Comparison of ENCODE assay signal across 7 mouse cellular contexts in genomic region chr8:83652030-83652743, GRCm38 (mm10). TPM values are rescaled to one million over a fixed set of nuclear protein-coding genes. Genes with fewer than 3 reads are reported as not detected.
DNase-seq lines count a peak whose midpoint lies in the region; ATAC-seq lines count a peak whose summit lies in the region.

Gipc1 (plus strand) TSS chr8:83652677.

- H3K27me3 ChIP-seq in embryonic facial prominence, embryonic 11.5 days (ENCODE audit: control insufficient read depth, insufficient read depth, low read length), result no peaks in the 10 kb centered on the region
- H3K27me3 ChIP-seq in limb, embryonic 10.5 days (ENCODE audit: low read depth, poor library complexity, severe bottlenecking), result no peaks in the 10 kb centered on the region
- no peaks in the 10 kb centered on the region for H3K27me3 ChIP-seq in midbrain, embryonic 13.5 days

- H3K9me3 ChIP-seq in embryonic facial prominence, embryonic 11.5 days (replicated peaks; ENCODE audit: control insufficient read depth, low read length), result no peaks in the 10 kb centered on the region
- H3K9me3 ChIP-seq in limb, embryonic 10.5 days (replicated peaks), result no peaks in the 10 kb centered on the region
- H3K9me3 ChIP-seq in midbrain, embryonic 13.5 days, result no peaks in the 10 kb centered on the region

- WGBS in embryonic facial prominence, embryonic 11.5 days, result 5% methylated on average over 44 of the region's 50 CpGs
- WGBS in limb, embryonic 10.5 days, result 6% methylated on average over 50 of the region's 50 CpGs
- WGBS in midbrain, embryonic 13.5 days, result 5% methylated on average over 50 of the region's 50 CpGs

- H3K27ac ChIP-seq in embryonic facial prominence, embryonic 11.5 days (replicated peaks; ENCODE audit: low read depth, low read length), result peak within 1 kb of the TSS; percentile 74
- H3K27ac ChIP-seq in limb, embryonic 10.5 days, result peak within 1 kb of the TSS; percentile 92
- H3K27ac ChIP-seq in midbrain, embryonic 13.5 days, result peak within 1 kb of the TSS; percentile 90

- peak within 1 kb of the TSS; percentile 92 for H3K4me2 ChIP-seq in embryonic facial prominence, embryonic 11.5 days (ENCODE audit: low read depth, low read length)
- peak within 1 kb of the TSS; percentile 89 for H3K4me2 ChIP-seq in midbrain, embryonic 13.5 days (replicated peaks)

- H3K36me3 ChIP-seq in embryonic facial prominence, embryonic 11.5 days (replicated peaks; ENCODE audit: control insufficient read depth, insufficient read depth, low read depth, low read length), result no peaks in the 10 kb centered on the region; the same call in 1 of the 2 replicates
- H3K36me3 ChIP-seq in limb, embryonic 10.5 days, result peaks cover 27% of the 10 kb centered on the region
- peaks cover 12% of the 10 kb centered on the region for H3K36me3 ChIP-seq in midbrain, embryonic 13.5 days

- peaks cover 9% of the 10 kb centered on the region for H3K4me1 ChIP-seq in embryonic facial prominence, embryonic 11.5 days (ENCODE audit: control insufficient read depth, insufficient read depth, low read length)
- H3K4me1 ChIP-seq in limb, embryonic 10.5 days, result peaks cover 22% of the 10 kb centered on the region
- H3K4me1 ChIP-seq in midbrain, embryonic 13.5 days (replicated peaks), result peaks cover 20% of the 10 kb centered on the region

- H3K9ac ChIP-seq in embryonic facial prominence, embryonic 11.5 days (replicated peaks; ENCODE audit: low read length), result peak within 1 kb of the TSS; percentile 83
- peak within 1 kb of the TSS; percentile 90 for H3K9ac ChIP-seq in midbrain, embryonic 13.5 days (replicated peaks)

- peak; percentile 98 for DNase-seq in adrenal gland, postnatal 14 days
- peak; percentile 99 for DNase-seq in embryonic facial prominence, embryonic 11.5 days (ENCODE audit: low spot score)
- peak; percentile 97 for DNase-seq in kidney, adult 11 months
- DNase-seq in limb, embryonic 10.5 days (ENCODE audit: low spot score), result peak; percentile 97
- DNase-seq in spleen, adult 12 weeks (ENCODE audit: low spot score), result peak; percentile 89

- peak; percentile 95 for ATAC-seq in embryonic facial prominence, embryonic 11.5 days (replicated peaks; ENCODE audit: insufficient number of reproducible peaks, low FRiP score, low TSS enrichment, low read depth)
- peak; percentile 95 for ATAC-seq in granulocyte monocyte progenitor cell, adult 5-6 weeks (replicated peaks; ENCODE audit: poor library complexity, severe bottlenecking)
- peak; percentile 98 for ATAC-seq in midbrain, embryonic 13.5 days

- peak within 1 kb of the TSS; percentile 86 for H3K4me3 ChIP-seq in embryonic facial prominence, embryonic 11.5 days (ENCODE audit: low read depth, low read length)
- H3K4me3 ChIP-seq in limb, embryonic 10.5 days, result peak within 1 kb of the TSS; percentile 88
- peak within 1 kb of the TSS; percentile 84 for H3K4me3 ChIP-seq in midbrain, embryonic 13.5 days (replicated peaks)

RNA-seq across cellular contexts. Expression of gene Gipc1, which starts in this region (rescaled TPM):
- 39.6 and 47.5 TPM in 2 replicates for total RNA-seq in adrenal gland, postnatal 14 days (2021)
- 169 and 177 TPM in 2 replicates for polyA plus RNA-seq in embryonic facial prominence, embryonic 11.5 days (2014; fragmentation: Nextera tagmentation; extraction: Ambion mirVana)
- total RNA-seq in granulocyte monocyte progenitor cell, adult 5-6 weeks (2014; fragmentation: Nextera tagmentation), result 26.7 and 35.0 TPM in 2 replicates
- total RNA-seq in granulocyte monocyte progenitor cell, adult 5-6 weeks (2017), result 19.0 and 19.3 TPM in 2 replicates
- 185 and 206 TPM in 2 replicates for polyA plus RNA-seq in limb, embryonic 10.5 days (2016; fragmentation: Nextera tagmentation; extraction: Ambion mirVana)
- 164 and 172 TPM in 2 replicates for polyA plus RNA-seq in midbrain, embryonic 13.5 days (2015; fragmentation: Nextera tagmentation; extraction: Ambion mirVana)

Comparison
In these comparisons a context has a peak if more than half of its experiments do, and no peak if none do; other contexts are left out.
1. Peak in every context shown above with its lines: DNase-seq, ATAC-seq, H3K4me3 ChIP-seq and H3K27ac ChIP-seq.